Mouse (Mus musculus) bone marrow macrophage, adult 2 months (primary cell): ENCODE results near the gene Ube2o.

ENCODE experiments used
- CTCF ChIP-seq: IDR thresholded peaks from 2 replicates; pipeline ENCODE4 v1.5.1; 2012; ENCODE audit warnings: low read depth, mild to moderate bottlenecking, low read length, moderate library complexity
- POLR2A ChIP-seq: IDR thresholded peaks from 2 replicates; pipeline ENCODE4 v1.6.1; 2012; ENCODE audit warnings: mild to moderate bottlenecking, low read depth, low read length, borderline replicate concordance

DNA sequence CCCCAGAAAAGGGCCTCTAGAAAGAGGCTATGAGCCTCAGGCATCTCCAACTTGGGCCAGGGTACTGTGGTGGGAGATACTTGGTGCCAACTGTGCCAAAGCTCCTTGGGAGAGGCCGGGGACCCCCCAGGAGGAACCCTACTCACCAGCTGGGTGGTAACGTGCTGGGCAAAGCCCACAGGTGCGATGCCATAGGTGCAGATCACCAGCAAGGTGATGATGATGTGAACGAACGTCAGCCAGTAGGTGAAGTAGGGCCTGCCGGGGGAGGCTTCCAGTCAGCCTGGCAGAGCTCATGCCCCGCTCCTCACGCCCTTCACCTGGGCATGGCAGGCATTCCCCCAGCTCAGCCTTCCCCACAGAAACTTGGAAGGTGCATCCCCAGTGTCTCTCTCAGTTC lies 20.8 kb upstream of the Ube2o start:
- no peak for TF ChIP-seq CTCF
- TF ChIP-seq POLR2A: no peak
